Mouse (Mus musculus) heart, embryonic 11.5 days (tissue): ENCODE results near the gene Topaz1. TPM values are rescaled to one million over a fixed set of nuclear protein-coding genes. Genes with fewer than 3 reads are reported as not detected.

Experiments used
- ATAC-seq: fragments of 200-750 bp; cut with Nextera tagmentation; replicated peaks from 2 replicates; pipeline ENCODE4 v1.8.0; 2017; ENCODE audit warnings: moderate library complexity; ENCODE audit not compliant: insufficient number of reproducible peaks, low FRiP score, low TSS enrichment
- H3K27ac ChIP-seq: fragments of 300-500 bp; sonication (generic); 2 replicates; pipeline ENCODE4 v1.5.1; 2014; ENCODE audit warnings: mild to moderate bottlenecking, low read depth, low read length
- H3K27me3 ChIP-seq: fragments of 300-500 bp; sonication (generic); 2 replicates; pipeline ENCODE4 v1.6.1; 2014; ENCODE audit warnings: mild to moderate bottlenecking, low read length, mixed read lengths; ENCODE audit not compliant: control insufficient read depth, insufficient read depth
- H3K36me3 ChIP-seq: fragments of 300-500 bp; sonication (generic); 2 replicates; pipeline ENCODE4 v1.6.1; 2014; ENCODE audit warnings: mild to moderate bottlenecking, low read length, moderate library complexity, mixed read lengths; ENCODE audit not compliant: control insufficient read depth, insufficient read depth
- H3K4me1 ChIP-seq: fragments of 300-500 bp; sonication (generic); 2 replicates; pipeline ENCODE4 v1.6.1; 2014; ENCODE audit warnings: low read length; ENCODE audit not compliant: control insufficient read depth, insufficient read depth
- H3K4me2 ChIP-seq: fragments of 300-500 bp; sonication (generic); 2 replicates; pipeline ENCODE4 v1.6.1; 2014; ENCODE audit warnings: mild to moderate bottlenecking, moderate library complexity
- H3K4me3 ChIP-seq: fragments of 300-500 bp; sonication (generic); 2 replicates; pipeline ENCODE4 v1.5.1; 2014; ENCODE audit warnings: low read depth, low read length
- H3K9ac ChIP-seq: fragments of 300-500 bp; sonication (generic); 2 replicates; pipeline ENCODE4 v1.6.1; 2014; ENCODE audit warnings: mild to moderate bottlenecking, low read depth, low read length, moderate library complexity
- H3K9me3 ChIP-seq: fragments of 300-500 bp; sonication (generic); replicated peaks from 2 replicates; pipeline ENCODE4 v1.6.1; 2016; ENCODE audit warnings: low read length; ENCODE audit not compliant: control insufficient read depth
- WGBS: fragments of 180-500 bp; shearing (Covaris S2); extraction: QIAGEN DNeasy Blood & Tissue Kit; methylation state at CpG from one replicate; pipeline ENCODE4 v1.1.7; 2014; ENCODE audit not compliant: insufficient replicate concordance; 5-methylcytosine and 5-hydroxymethylcytosine counted together
- polyA plus RNA-seq: library from polyadenylated mRNA; unstranded; fragments of >200 nt; fragmentation: Nextera tagmentation; extraction: Ambion mirVana; gene quantifications from 2 replicates; pipeline ENCODE4 v1.2.1, GENCODE M21; 2014

The Topaz1 gene
- polyA plus RNA-seq = 0.10 TPM in 1 of 2 replicates, not detected in the other

DNA sequence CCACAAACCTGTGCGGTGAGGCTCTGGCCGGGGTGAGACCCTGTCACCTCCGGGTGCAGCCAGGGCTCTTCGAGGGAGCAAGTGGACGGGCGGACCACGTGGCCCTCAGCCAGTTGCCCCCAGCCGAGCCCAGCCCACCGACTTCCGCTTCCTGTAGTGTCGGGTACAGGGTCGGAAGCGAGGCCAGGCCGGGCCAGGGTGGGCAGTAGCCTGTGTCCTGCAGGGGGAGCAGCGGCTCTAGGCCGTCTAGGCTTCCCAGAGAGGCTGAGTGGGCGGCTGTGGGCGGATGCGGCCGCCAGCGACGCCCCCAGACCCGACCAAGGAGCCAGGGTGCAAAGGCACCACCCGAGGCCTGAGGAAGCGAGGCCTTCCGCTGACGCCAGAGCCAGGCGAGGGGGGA is at the start of gene Topaz1:
Gene Topaz1 (plus strand): TSS at position 287 of the 400 bp plus-strand sequence.
- ATAC-seq = no peak
- Histone ChIP-seq H3K9me3 (no peaks in the 10 kb centered on the region), H3K9ac (no peak within 1 kb of the TSS), H3K4me3 (no peak within 1 kb of the TSS), H3K4me1 (no peaks in the 10 kb centered on the region), H3K27ac (no peak within 1 kb of the TSS), H3K36me3 (no peaks in the 10 kb centered on the region), H3K27me3 (peaks cover 2% of the 10 kb centered on the region; the same call in 1 of the 2 replicates), H3K4me2 (no peak within 1 kb of the TSS)
- 65% methylated on average over 28 of the region's 28 CpGs for WGBS

DNA sequence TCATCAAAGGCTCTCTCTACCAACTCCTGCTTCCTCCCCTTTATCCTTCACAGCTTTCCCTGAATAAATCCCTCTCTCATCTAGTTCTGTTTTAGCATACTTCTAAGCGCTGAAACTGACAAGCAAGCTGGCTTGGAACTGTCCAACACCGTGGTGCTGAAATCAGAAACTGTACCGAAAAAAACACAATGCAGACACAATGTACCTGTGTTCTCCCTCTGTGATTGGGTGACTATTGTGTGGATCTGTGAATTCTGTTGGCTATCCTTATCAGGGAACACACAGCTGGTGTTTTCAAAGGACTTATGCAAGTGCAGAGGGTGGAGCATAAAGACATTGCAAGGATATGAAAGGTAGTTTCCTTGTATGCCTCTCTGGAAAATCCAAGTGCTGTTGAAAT is 45.3 kb upstream of the Topaz1 start:
- 3% methylated on average over 3 of the region's 3 CpGs for WGBS
- H3K36me3 ChIP-seq = no peaks in the 10 kb centered on the region
- ATAC-seq = no peak
- H3K4me1 ChIP-seq = no peaks in the 10 kb centered on the region
- H3K27ac ChIP-seq = no peak overlapping the region
- H3K4me3 ChIP-seq = no peak overlapping the region
- no peak overlapping the region for H3K4me2 ChIP-seq
- no peak overlapping the region for H3K9ac ChIP-seq
- H3K27me3 ChIP-seq = no peaks in the 10 kb centered on the region; the same call in 1 of the 2 replicates
- H3K9me3 ChIP-seq = no peaks in the 10 kb centered on the region

DNA sequence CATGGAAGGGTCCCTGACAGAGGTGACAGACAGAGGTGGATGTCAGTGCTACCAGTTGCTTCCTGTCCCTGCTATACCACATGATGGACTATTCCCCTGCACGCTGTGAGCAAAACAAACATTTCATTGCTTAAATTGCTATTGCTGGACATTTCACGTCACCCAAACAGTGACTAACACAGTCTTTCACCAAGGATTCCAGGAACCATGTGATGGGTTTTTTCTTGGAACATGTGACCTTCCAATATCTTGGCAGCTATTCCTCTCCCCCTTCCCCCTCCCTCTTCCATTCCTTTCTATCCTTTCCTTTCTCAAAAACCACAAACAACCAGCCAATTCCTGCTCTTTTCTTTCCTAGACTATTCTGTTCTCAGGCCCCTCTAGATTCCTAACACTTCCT is 33.3 kb upstream of the Topaz1 start:
- no peaks in the 10 kb centered on the region for H3K27me3 ChIP-seq
- H3K9ac ChIP-seq = no peak overlapping the region
- H3K4me1 ChIP-seq = no peaks in the 10 kb centered on the region
- H3K9me3 ChIP-seq = no peaks in the 10 kb centered on the region
- no peak overlapping the region for H3K27ac ChIP-seq
- no peaks in the 10 kb centered on the region for H3K36me3 ChIP-seq
- H3K4me2 ChIP-seq = no peak overlapping the region
- 48% methylated on average over 2 of the region's 2 CpGs for WGBS
- ATAC-seq = no peak
- no peak overlapping the region for H3K4me3 ChIP-seq

DNA sequence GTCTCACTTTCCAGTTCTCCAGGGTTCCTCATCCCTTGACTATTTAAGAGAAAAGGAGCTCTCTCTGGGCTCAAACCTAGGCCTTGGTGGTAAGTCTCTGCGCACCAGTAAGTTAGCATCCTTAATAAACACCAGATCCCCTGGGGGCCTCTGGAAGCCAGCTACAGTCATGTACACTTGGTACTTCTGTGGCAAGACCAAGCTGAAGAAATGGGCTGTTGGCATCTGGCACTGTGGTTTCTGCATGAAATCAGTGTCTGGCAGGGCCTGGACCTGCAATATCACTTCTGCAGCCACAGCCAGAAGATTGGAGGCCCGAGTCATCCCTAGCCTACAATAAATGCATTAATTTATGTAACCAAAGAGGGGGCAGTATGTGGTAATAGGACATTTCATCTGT is 32.1 kb upstream of the Topaz1 start:
- Histone ChIP-seq H3K4me2 (no peak overlapping the region), H3K4me3 (no peak overlapping the region), H3K27me3 (no peaks in the 10 kb centered on the region), H3K9me3 (no peaks in the 10 kb centered on the region), H3K36me3 (no peaks in the 10 kb centered on the region), H3K4me1 (no peaks in the 10 kb centered on the region), H3K27ac (no peak overlapping the region), H3K9ac (no peak overlapping the region)
- 71% methylated on average over 2 of the region's 2 CpGs for WGBS
- ATAC-seq = no peak

DNA sequence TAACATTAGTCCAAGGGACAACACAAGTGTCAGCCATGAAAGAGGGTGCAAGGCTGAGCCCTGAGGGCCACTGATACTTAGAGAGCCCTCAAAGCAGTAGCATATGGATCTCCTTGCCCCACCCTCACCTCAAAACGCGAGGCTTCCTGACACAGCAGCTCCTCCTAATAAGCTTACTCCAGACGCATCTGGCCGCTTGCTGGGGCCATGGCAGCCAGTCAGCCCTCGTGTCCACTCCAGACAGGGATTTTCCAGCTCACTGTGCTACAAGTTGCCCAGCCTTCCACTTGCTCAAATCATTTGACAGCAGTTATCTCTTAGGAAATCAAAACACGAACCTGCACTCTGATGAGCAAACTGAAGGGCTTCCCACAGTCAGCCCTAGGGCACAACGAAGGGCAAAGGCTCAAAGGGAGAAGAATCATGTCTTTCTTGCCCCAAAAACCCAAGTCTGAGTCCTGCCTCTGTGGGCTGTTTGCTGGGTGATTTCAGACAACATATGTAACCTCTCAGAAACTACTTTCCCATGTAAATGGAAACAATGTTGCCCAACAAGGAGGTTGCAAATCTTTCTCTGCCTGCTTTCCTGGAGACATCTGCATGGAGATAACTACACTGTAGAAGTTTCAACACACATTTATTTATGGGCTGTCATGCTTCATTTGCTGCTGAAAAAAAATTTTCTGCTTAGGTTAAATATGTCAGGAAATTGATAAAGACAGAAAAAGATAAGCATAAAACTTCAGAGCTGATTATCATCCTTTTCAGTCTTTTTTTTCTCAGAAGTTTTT is 30.8 kb upstream of the Topaz1 start:
- no peak for ATAC-seq
- H3K4me1 ChIP-seq = no peaks in the 10 kb centered on the region
- WGBS = 13% methylated on average over 7 of the region's 7 CpGs
- H3K27ac ChIP-seq = no peak overlapping the region
- no peaks in the 10 kb centered on the region for H3K27me3 ChIP-seq
- no peak overlapping the region for H3K4me3 ChIP-seq
- H3K4me2 ChIP-seq = no peak overlapping the region
- no peaks in the 10 kb centered on the region for H3K36me3 ChIP-seq
- no peak overlapping the region for H3K9ac ChIP-seq
- H3K9me3 ChIP-seq = no peaks in the 10 kb centered on the region

DNA sequence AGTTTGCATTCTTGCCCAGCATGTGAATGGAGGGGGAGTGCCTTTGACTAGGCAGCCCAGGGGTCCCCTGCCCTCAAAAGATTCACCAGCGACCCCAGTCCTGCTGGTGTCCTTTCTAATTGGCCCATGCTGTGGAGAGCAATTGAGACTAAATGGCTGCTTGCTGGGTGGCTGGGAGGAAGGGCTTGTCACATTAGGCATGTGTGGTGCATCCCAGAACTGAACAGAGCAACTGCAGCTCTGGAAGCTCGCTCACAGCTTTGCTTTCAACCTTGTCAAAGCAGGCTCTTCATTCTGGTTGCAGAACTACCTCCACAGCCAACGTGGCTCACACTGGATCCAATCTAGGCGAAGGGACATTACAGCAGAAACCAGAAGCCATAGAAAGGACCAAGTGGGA is 24.9 kb upstream of the Topaz1 start:
- Histone ChIP-seq H3K9ac (no peak overlapping the region), H3K27me3 (peaks cover 13% of the 10 kb centered on the region; the same call in 1 of the 2 replicates), H3K4me3 (no peak overlapping the region), H3K9me3 (no peaks in the 10 kb centered on the region), H3K36me3 (no peaks in the 10 kb centered on the region), H3K27ac (no peak overlapping the region), H3K4me1 (no peaks in the 10 kb centered on the region), H3K4me2 (no peak overlapping the region)
- no peak for ATAC-seq
- 22% methylated on average over 4 of the region's 4 CpGs for WGBS

DNA sequence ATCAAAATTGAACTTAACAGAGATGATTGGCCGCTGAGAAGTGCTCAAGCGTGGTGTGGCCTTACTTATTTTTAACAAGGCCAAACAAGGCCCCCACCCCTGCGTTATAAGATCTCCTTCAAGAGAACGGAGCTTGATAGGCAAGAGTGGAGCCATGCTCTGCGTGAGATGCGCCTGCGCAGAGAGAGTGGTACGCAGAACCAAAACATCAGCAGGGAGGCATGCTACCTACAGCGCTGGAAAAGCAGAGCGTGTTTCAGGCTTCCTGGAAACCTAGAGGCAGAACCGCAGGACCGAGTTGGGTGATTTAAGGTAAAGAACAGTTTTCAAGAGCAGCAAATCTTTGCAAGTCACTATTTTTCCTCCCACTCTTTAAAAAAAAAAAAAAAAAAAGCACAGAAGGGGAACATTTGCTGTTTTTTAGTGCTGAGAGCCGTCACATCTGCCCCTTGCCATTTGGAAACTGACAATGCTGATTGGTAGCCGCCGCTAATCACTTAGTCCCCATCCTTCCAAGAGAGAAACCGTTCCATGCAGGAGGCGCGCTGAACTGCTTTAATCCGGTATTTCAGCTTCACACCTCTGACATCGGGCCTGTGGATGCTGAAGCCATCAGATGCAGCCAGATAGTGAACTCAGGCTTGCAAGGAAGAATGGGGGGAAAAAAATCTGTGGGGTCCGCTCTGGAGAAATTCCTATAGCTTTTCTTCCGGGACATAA is 21.9 kb upstream of the Topaz1 start:
- Histone ChIP-seq H3K4me2 (peak overlapping the region; percentile 39), H3K9ac (no peak overlapping the region), H3K27ac (no peak overlapping the region), H3K36me3 (no peaks in the 10 kb centered on the region), H3K4me1 (no peaks in the 10 kb centered on the region), H3K4me3 (no peak overlapping the region), H3K9me3 (no peaks in the 10 kb centered on the region), H3K27me3 (peaks cover 13% of the 10 kb centered on the region; the same call in 1 of the 2 replicates)
- 16% methylated on average over 22 of the region's 22 CpGs for WGBS
- ATAC-seq = no peak

DNA sequence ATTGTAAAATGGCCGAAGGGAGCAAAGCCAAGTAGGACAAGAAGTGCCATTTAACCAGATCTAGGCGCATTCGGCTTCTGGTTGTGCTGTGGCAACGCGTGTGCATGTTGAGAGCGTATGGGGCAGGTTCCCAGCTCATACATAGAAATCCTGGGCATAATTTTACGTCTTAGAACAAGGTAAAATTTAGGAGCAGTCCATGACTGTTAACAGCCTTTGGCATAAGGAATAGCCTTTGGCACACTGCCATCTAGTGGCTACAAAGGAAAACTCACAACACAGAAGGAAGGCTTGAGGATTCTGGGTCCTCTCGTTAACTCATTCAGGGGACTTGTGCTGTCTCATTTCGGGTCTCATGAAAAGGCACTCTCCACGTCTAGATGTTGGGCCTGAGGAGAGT is 17.6 kb upstream of the Topaz1 start:
- ATAC-seq = no peak

More for the DNA sequence above, 17.6 kb upstream of the Topaz1 start:
- no peaks in the 10 kb centered on the region for H3K36me3 ChIP-seq
- H3K27ac ChIP-seq = no peak overlapping the region
- no peaks in the 10 kb centered on the region for H3K9me3 ChIP-seq
- H3K9ac ChIP-seq = no peak overlapping the region
- H3K4me1 ChIP-seq = no peaks in the 10 kb centered on the region
- no peak overlapping the region for H3K4me3 ChIP-seq
- WGBS = 19% methylated on average over 10 of the region's 10 CpGs
- H3K27me3 ChIP-seq = peaks cover 15% of the 10 kb centered on the region; the same call in 1 of the 2 replicates
- H3K4me2 ChIP-seq = no peak overlapping the region
